Mouse (Mus musculus) heart, embryonic 12.5 days (tissue): Measurements from ENCODE around the gene Notch1. TPM values are rescaled to one million over a fixed set of nuclear protein-coding genes. Genes with fewer than 3 reads are reported as not detected.

Experiments
- ATAC-seq: fragments of 200-750 bp; cut with Nextera tagmentation; 2 replicates; pipeline ENCODE4 v1.8.0; 2017; ENCODE audit warnings: moderate TSS enrichment, moderate library complexity; ENCODE audit not compliant: insufficient number of reproducible peaks, low FRiP score
- H3K27ac ChIP-seq: fragments of 300-500 bp; sonication (generic); 2 replicates; pipeline ENCODE4 v1.5.1; 2016; ENCODE audit warnings: mild to moderate bottlenecking, moderate library complexity; ENCODE audit not compliant: poor library complexity, severe bottlenecking
- H3K27me3 ChIP-seq: fragments of 300-500 bp; sonication (generic); replicated peaks from 2 replicates; pipeline ENCODE4 v1.6.1; 2016; ENCODE audit warnings: mild to moderate bottlenecking, moderate library complexity
- H3K36me3 ChIP-seq: fragments of 300-500 bp; sonication (generic); 2 replicates; pipeline ENCODE4 v1.6.1; 2016; ENCODE audit warnings: mild to moderate bottlenecking, moderate library complexity
- H3K4me1 ChIP-seq: fragments of 300-500 bp; sonication (generic); replicated peaks from 2 replicates; pipeline ENCODE4 v1.6.1; 2016; ENCODE audit warnings: mild to moderate bottlenecking
- H3K4me2 ChIP-seq: fragments of 300-500 bp; sonication (generic); 2 replicates; pipeline ENCODE4 v1.6.1; 2016; ENCODE audit warnings: mild to moderate bottlenecking, moderate library complexity
- H3K4me3 ChIP-seq: fragments of 300-500 bp; sonication (generic); 2 replicates; pipeline ENCODE4 v1.5.1; 2016; ENCODE audit warnings: mild to moderate bottlenecking
- H3K9ac ChIP-seq: fragments of 300-500 bp; sonication (generic); 2 replicates; pipeline ENCODE4 v1.6.1; 2016; ENCODE audit warnings: mild to moderate bottlenecking, moderate library complexity
- H3K9me3 ChIP-seq: fragments of 300-500 bp; sonication (generic); replicated peaks from 2 replicates; pipeline ENCODE4 v1.6.1; 2016; ENCODE audit warnings: mild to moderate bottlenecking, moderate library complexity
- WGBS: fragments of 180-500 bp; shearing (Covaris S2); methylation state at CpG from one replicate; pipeline ENCODE4 v1.1.7; 2016; 5-methylcytosine and 5-hydroxymethylcytosine counted together
- polyA plus RNA-seq: library from polyadenylated mRNA; unstranded; fragments of >200 nt; fragmentation: Nextera tagmentation; extraction: Ambion mirVana; gene quantifications from 2 replicates; pipeline ENCODE4 v1.2.1, GENCODE M21; 2016

The Notch1 gene
- polyA plus RNA-seq, 1 experiment from 2014 or later: 20.4 TPM

- no peak overlapping the region for H3K27ac ChIP-seq
- H3K4me1 ChIP-seq: peaks cover 7% of the 10 kb centered on the region; the same call in 1 of the 2 replicates
- peaks cover 98% of the 10 kb centered on the region for H3K36me3 ChIP-seq
- 86% methylated on average over 2 of the region's 2 CpGs for WGBS
- no peak overlapping the region for H3K9ac ChIP-seq
- no peak overlapping the region for H3K4me3 ChIP-seq
- no peak overlapping the region for H3K4me2 ChIP-seq
- H3K27me3 ChIP-seq: no peaks in the 10 kb centered on the region
- ATAC-seq: no peak
- H3K9me3 ChIP-seq: no peaks in the 10 kb centered on the region
These were observed 91.9 kb downstream of the Notch1 start for GRCm38 (mm10) chr2:26424541-26424940.

GRCm38 (mm10) chr2:26423086-26423485 is 93.4 kb downstream of the Notch1 start:
- Histone ChIP-seq H3K9me3 (no peaks in the 10 kb centered on the region), H3K27ac (no peak overlapping the region), H3K9ac (no peak overlapping the region), H3K27me3 (no peaks in the 10 kb centered on the region), H3K4me3 (no peak overlapping the region), H3K36me3 (peaks cover 95% of the 10 kb centered on the region), H3K4me2 (no peak overlapping the region), H3K4me1 (peaks cover 7% of the 10 kb centered on the region; the same call in 1 of the 2 replicates)
- ATAC-seq: no peak
- 79% methylated on average over 1 of the region's 1 CpGs for WGBS

- H3K36me3 ChIP-seq: peaks cover 95% of the 10 kb centered on the region
- H3K4me1 ChIP-seq: peaks cover 7% of the 10 kb centered on the region; the same call in 1 of the 2 replicates
- H3K4me3 ChIP-seq: no peak overlapping the region
- WGBS: 94% methylated on average over 2 of the region's 2 CpGs
- H3K9me3 ChIP-seq: no peaks in the 10 kb centered on the region
- no peak overlapping the region for H3K9ac ChIP-seq
- H3K4me2 ChIP-seq: no peak overlapping the region
- no peak overlapping the region for H3K27ac ChIP-seq
- ATAC-seq: no peak
- no peaks in the 10 kb centered on the region for H3K27me3 ChIP-seq
These were observed 94.5 kb downstream of the Notch1 start for GRCm38 (mm10) chr2:26421969-26422368.

- H3K9ac ChIP-seq: no peak overlapping the region
- no peaks in the 10 kb centered on the region for H3K9me3 ChIP-seq
- H3K4me3 ChIP-seq: no peak overlapping the region
- H3K36me3 ChIP-seq: peaks cover 95% of the 10 kb centered on the region
- no peaks in the 10 kb centered on the region for H3K27me3 ChIP-seq
- peaks cover 5% of the 10 kb centered on the region; the same call in 1 of the 2 replicates for H3K4me1 ChIP-seq
- 72% methylated on average over 1 of the region's 1 CpGs for WGBS
- H3K4me2 ChIP-seq: no peak overlapping the region
- ATAC-seq: no peak
- H3K27ac ChIP-seq: no peak overlapping the region
These were observed 98.3 kb downstream of the Notch1 start for GRCm38 (mm10) chr2:26418120-26418519.

GRCm38 (mm10) chr2:26417066-26417465 is 99.4 kb downstream of the Notch1 start:
- no peaks in the 10 kb centered on the region for H3K27me3 ChIP-seq
- H3K27ac ChIP-seq: no peak overlapping the region
- H3K4me3 ChIP-seq: no peak overlapping the region
- no peaks in the 10 kb centered on the region for H3K9me3 ChIP-seq
- no peak overlapping the region for H3K9ac ChIP-seq
- no peak overlapping the region for H3K4me2 ChIP-seq
- H3K4me1 ChIP-seq: no peaks in the 10 kb centered on the region
- peaks cover 95% of the 10 kb centered on the region for H3K36me3 ChIP-seq
- no peak for ATAC-seq

- Histone ChIP-seq H3K36me3 (peaks cover 63% of the 10 kb centered on the region), H3K9ac (no peak overlapping the region), H3K4me1 (peaks cover 28% of the 10 kb centered on the region), H3K4me3 (no peak overlapping the region), H3K27me3 (no peaks in the 10 kb centered on the region), H3K9me3 (no peaks in the 10 kb centered on the region), H3K27ac (no peak overlapping the region), H3K4me2 (no peak overlapping the region)
- WGBS: 78% methylated on average over 4 of the region's 5 CpGs
- ATAC-seq: no peak
These were observed 105.5 kb downstream of the Notch1 start for GRCm38 (mm10) chr2:26410931-26411411.

GRCm38 (mm10) chr2:26410091-26410490 is 106.4 kb downstream of the Notch1 start:
- H3K4me3 ChIP-seq: no peak overlapping the region
- no peak overlapping the region for H3K4me2 ChIP-seq
- H3K27ac ChIP-seq: no peak overlapping the region
- H3K4me1 ChIP-seq: peaks cover 35% of the 10 kb centered on the region
- H3K9me3 ChIP-seq: no peaks in the 10 kb centered on the region
- H3K27me3 ChIP-seq: no peaks in the 10 kb centered on the region
- peaks cover 54% of the 10 kb centered on the region for H3K36me3 ChIP-seq
- ATAC-seq: no peak
- WGBS: 71% methylated on average over 5 of the region's 5 CpGs
- H3K9ac ChIP-seq: no peak overlapping the region

- peak overlapping the region; percentile 98 for H3K4me2 ChIP-seq
- H3K9ac ChIP-seq: no peak overlapping the region
- 58% methylated on average over 3 of the region's 3 CpGs for WGBS
- no peak for ATAC-seq
- no peak overlapping the region for H3K27ac ChIP-seq
- H3K36me3 ChIP-seq: peaks cover 48% of the 10 kb centered on the region
- H3K27me3 ChIP-seq: no peaks in the 10 kb centered on the region
- peak overlapping the region; percentile 88; the same call in 1 of the 2 replicates for H3K4me3 ChIP-seq
- H3K4me1 ChIP-seq: peaks cover 38% of the 10 kb centered on the region
- no peaks in the 10 kb centered on the region for H3K9me3 ChIP-seq
These were observed 107.1 kb downstream of the Notch1 start for GRCm38 (mm10) chr2:26409362-26409761.

GRCm38 (mm10) chr2:26408515-26409356 is 107.7 kb downstream of the Notch1 start, which contains the start of gene Inpp5e:
TSS of gene Inpp5e (minus strand) at chr2:26409203.
- peak within 1 kb of the TSS; percentile 98 for H3K4me2 ChIP-seq
- peaks cover 38% of the 10 kb centered on the region for H3K4me1 ChIP-seq
- H3K9ac ChIP-seq: peak within 1 kb of the TSS; percentile 95
- peak within 1 kb of the TSS; percentile 88 for H3K4me3 ChIP-seq
- WGBS: under 1% methylated on average over 57 of the region's 57 CpGs
- ATAC-seq: peak; percentile 95
- H3K9me3 ChIP-seq: no peaks in the 10 kb centered on the region
- no peaks in the 10 kb centered on the region for H3K27me3 ChIP-seq
- H3K36me3 ChIP-seq: peaks cover 42% of the 10 kb centered on the region
- H3K27ac ChIP-seq: peak within 1 kb of the TSS; percentile 63
